Mouse (Mus musculus) cerebellum, adult 11 months (tissue): ENCODE results near the gene Pgam2.
A peak's percentile ranks its signal among the peaks of the same experiment; 100 is the strongest.

Experiments
- DNase-seq: peaks from one replicate; pipeline ENCODE4 v3.0.0; 2022

Gene Pgam2

GRCm38 (mm10) chr11:5805711-5806110, 2.2 kb upstream of the Pgam2 start:
- no peak for DNase-seq

GRCm38 (mm10) chr11:5804174-5804573, 641 bp upstream of the Pgam2 start:
- no peak for DNase-seq

DNA sequence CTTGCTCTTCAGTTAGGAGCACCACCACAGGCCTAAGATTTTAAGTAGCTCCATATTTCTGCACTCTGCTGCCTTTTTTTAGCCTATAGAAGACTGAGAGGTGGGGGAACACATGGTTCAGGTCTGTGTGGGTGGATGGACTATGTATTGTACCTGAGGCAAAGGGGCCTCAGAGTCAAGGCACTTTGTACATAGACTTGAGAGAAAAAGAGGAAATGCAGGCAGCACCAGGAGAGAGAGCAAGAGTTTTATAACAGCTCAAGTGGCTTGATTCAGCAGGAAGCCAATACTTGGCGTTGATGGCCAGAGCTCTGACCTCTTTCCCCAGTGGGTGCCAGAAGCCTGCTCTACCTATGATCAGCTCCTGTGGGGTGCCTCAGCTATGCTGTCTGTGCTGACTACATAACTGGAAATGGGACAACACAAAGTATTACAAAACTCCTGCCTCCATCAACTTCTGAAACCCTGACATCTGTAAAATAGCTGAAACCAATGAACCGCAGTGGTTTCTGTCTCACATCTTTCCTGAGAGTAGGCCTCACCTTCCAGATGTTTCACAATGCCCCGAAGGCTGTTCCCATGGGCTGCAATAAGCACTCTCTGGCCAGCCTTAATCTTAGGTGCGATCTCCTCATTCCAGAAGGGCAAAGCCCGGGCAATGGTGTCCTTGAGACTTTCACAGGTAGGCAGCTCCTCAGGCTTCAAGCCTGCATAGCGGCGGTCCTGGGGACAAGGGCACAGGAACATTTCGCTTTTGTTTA, 896 bp downstream of the Pgam2 start:
- no peak for DNase-seq

- no peak for DNase-seq
These were observed 1.5 kb downstream of the Pgam2 start for GRCm38 (mm10) chr11:5802005-5802404.

DNA sequence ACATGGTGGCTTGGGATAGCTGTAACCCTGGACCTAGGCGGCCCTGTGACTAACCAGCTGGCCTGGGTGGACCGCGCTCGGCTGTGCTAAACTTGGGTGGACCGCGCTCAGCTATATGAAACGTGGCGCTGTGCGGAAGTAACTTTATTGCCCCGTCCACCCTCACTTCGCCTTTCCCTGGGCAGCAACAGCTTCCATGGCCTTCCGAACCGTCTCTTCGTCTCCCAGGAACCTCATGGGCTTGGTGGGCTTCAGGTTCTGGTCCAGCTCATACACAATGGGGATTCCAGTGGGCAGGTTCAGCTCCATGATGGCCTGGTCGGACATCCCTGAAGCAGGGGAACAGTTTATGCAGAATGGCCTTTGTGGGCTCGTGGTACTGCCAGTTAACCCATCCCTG, 2.0 kb downstream of the Pgam2 start:
- DNase-seq: no peak

- DNase-seq: no peak
These were observed 3.7 kb downstream of the Pgam2 start for GRCm38 (mm10) chr11:5799621-5800490.

DNA sequence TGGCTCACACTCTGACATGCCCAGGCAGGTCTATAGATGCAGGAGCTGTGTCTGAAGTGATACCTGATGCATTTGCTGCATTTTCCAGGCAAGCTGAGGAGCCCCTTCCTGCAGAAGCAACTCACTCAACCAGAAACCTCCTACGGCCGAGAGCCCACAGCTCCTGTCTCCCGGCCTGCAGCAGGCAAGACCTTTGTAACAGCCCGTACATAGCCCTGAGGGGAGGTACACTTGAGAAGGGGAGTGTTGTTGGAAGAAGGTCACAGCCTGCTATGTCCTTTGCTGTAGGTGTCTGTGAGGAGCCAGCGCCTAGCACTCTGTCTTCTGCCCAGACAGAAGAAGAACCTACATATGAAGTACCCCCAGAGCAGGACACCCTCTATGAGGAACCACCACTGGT, 5.6 kb downstream of the Pgam2 start:
- DNase-seq: no peak

GRCm38 (mm10) chr11:5797371-5797770, 6.2 kb downstream of the Pgam2 start:
- no peak for DNase-seq

- DNase-seq: no peak
These were observed 6.6 kb downstream of the Pgam2 start for GRCm38 (mm10) chr11:5796939-5797338.

- no peak for DNase-seq
These were observed 7.8 kb downstream of the Pgam2 start for GRCm38 (mm10) chr11:5795706-5796105.

DNA sequence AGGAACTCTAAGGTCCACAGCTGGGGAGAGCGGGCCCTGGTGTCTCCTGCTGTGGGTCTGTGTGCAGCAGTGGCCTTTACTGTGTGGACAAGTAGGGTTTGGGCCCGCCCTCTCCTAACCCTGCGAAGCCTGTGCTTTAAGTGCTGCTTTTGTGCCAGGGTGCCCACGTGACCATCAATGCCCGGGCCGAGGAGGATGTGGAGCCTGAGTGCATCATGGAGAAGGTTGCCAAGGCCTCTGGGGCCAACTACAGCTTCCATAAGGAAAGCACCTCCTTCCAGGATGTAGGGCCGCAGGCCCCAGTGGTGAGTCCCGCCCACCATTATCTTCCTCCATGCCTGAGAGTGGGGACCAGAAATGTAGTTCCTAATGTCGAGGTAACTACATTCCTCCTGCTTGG, 8.2 kb downstream of the Pgam2 start:
- DNase-seq: no peak

DNA sequence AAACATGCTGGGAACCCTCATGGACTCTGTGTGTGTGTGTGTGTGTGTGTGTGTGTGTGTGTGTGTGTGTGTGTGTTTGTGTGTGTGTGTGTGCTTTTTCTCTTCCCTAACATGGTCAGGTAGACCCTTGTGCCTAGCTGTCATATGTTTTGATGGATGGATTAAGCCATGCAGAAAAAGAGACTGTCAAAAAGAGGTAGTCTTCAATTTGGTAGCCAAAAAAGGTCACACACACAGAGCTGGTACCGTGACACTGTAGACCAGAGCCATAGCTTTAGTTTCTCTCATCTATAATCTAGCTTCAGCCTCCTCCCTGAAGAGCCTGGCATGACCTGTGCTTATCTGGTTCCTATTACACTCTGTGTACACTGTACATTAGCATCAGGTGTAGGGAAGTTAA, 13.1 kb downstream of the Pgam2 start:
- no peak for DNase-seq

DNA sequence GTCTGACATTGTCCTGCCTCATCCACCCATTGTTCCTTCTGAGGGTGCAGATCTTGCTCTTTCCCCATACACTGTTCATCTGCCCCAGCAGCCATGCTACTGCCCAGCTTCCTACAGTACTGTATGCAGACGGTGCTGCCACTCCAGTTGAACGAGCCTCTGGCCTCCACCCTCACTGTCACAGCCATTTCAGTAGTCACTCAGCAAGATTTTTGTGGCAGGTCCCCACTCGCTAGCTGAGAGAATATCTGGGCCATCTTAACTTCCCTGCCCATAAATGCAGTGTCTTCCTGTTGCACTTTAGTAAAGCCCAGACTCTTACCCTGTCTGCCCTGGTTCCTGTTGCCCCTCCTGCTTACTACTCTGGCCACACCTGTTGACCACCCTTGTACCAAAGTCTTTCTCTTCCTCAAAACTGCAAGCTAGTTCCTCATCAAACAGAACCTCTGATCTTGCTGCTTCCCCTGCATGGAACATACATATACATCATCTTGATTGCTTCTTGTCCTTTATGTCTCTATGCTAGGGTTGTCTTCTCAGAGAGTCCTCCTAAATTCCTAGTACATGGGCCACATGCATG, 13.7 kb downstream of the Pgam2 start:
- no peak for DNase-seq

- no peak for DNase-seq
These were observed 14.3 kb downstream of the Pgam2 start for GRCm38 (mm10) chr11:5789071-5789753.

DNA sequence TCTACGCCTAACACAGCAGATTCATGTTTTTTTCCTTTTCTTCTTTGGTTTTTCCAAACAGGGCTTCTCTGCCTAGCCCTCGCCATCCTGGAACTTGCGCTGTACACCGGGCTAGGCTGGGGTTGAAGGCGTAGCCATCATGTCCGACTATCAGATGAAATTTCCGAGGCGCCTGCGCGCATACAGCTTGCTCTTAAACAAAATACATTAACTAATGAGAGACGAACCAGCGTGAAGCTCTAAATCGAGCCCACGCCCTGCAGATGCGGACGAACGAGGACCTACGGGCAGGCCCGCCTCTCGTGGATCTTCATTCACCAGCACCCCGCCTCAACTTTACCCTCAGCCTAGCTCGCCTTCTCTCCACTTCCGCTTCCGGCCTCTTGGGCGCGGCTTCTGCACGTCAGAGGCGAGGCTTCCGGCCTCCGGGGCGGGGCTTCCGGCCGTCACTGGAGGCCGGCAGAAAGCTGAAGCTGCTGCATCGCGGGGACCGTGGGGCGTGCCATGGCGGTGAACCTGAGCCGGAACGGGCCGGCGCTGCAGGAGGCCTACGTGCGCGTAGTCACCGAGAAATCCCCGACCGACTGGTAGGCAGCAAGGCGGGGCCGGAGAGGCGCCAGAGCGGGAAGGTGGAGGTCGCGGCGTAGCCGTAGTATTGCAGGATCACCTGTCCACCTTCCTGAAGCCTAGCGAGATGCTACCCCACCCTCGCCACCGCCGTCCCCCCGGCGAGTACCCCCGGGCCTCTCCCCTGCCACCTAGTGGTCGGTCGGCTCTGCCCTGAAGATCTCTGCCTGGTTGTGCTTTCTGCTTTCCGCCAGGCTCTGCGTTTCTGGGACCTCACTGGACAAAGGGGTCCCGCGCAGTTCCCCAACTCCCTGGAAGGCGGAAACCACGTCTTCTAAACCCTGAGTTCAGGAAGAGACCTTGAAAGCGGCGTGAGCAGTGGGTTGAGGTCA, 15.2 kb downstream of the Pgam2 start, which contains the start of gene Dbnl:
Gene Dbnl (plus strand): TSS at position 433 of the 959 bp plus-strand sequence.
- DNase-seq: peak; percentile 90

GRCm38 (mm10) chr11:5787671-5788055, 15.9 kb downstream of the Pgam2 start:
- DNase-seq: no peak

GRCm38 (mm10) chr11:5785732-5786131, 17.8 kb downstream of the Pgam2 start:
- no peak for DNase-seq

DNA sequence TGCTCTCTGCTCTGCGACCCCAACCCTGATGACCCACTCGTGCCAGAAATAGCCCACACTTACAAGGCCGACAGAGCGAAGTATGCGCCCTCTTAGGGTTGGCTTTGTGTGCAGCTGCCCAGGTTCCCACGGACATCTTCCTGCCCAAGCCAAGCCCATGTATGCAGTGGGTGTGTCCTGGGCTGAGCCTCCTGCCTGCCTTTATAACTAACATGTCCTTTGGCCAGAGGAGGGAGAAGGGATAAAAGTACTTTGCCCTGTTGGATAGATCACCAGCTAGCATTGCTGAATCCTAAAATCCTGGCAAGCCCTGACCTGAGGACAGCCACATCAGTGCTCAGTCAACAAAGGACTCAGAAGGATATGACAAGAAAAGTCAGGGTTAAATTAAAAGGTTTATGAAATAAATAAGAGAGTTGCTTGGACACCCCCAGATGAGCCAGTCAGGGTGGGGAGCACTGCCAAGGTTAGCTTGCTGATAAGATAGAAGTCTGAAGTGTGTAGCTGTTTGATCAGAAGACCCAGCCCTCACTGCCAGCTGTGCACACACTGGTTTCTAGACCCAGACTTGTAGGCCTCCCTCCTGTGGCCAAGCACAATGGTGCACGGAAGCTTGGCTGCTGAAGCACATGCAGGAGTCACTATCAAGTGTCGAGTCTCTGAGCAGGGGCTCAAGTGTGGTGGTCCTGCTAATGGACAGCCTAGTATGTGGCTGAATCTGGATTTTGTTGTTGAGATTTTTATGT, 21.2 kb downstream of the Pgam2 start:
- DNase-seq: no peak

- DNase-seq: peak; percentile 60
These were observed 23.5 kb downstream of the Pgam2 start for GRCm38 (mm10) chr11:5780035-5780499.

DNA sequence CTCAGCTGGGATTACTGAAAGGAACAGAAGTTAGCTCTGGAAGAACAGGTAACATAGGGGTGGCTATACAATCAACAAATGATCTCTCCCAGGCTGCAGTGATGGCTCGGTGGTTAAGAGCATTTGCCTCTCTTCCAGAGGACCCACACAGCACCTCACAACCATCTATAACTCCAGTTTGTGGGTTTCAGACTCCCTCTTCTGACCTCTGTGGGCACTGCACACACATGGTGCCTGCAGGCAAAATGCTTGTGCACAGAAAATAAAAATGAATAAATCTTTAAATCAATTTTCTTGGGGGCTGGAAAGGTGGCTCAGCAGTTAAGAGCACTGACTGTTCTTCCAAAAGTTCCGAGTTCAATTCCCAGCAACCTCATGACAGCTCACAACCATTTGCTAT, 25.1 kb downstream of the Pgam2 start:
- DNase-seq: no peak

DNA sequence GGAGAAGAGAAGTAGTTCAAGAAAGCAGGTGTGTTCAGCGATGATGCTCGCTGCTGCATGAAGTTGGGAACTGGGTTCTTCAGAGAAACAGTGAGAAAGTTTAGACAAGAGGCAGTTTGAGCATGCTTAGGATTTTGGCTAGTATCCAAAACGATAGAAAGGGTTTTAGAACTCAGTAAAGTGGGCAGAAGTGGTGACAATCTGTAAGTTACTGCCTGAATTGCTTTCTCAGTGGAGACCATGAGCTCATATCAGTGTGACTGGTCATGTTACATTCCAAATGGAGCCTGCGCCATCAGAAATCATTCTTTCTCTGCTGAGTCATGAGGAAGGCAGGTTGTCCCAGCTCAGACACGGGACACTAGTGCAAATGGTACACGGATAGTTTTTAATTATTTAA, 37.5 kb downstream of the Pgam2 start:
- DNase-seq: no peak
